Mouse (Mus musculus): ENCODE results near the gene Tbc1d20. TPM values are rescaled to one million over a fixed set of nuclear protein-coding genes. Genes with fewer than 3 reads are reported as not detected.

The Tbc1d20 gene
- polyA plus RNA-seq, 1 experiment: 44.7 TPM

DNA sequence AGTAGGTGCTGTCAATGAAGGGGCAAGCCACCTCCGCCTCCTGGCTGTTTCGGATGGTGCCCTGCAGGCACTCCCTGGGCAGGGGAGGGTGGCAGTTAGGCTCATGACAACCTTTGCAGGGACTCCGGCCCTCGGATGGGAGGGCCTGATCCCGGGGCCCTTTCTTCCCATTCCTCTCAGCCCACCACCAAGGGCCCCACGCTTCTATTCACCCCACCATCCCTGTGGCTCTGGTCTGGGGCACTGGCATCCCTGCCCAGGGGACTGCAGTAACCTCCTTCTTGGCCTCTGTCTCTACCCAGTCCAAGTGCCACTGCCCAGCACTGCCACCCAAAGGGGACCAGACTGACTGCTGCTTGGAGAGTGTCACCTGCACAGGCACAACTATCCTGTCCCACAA is 28.6 kb downstream of the Tbc1d20 start:
- Histone ChIP-seq H3K4me1 (ENCODE audit: control insufficient read depth, insufficient read depth, low read length) (no peaks in the 10 kb centered on the region), H3K27ac (ENCODE audit: insufficient read depth, low read length) (peak overlapping the region; percentile 21; the same call in 1 of the 2 replicates), H3K4me3 (ENCODE audit: insufficient read depth, low read length) (no peak overlapping the region)
- TF ChIP-seq POLR2A (IDR thresholded peaks at IDR 0.05; ENCODE audit: extremely low read depth, insufficient read depth, low read length): no peak
- TF ChIP-seq CTCF (IDR thresholded peaks at IDR 0.05; ENCODE audit: extremely low read depth, insufficient read depth, low read length): no peak

DNA sequence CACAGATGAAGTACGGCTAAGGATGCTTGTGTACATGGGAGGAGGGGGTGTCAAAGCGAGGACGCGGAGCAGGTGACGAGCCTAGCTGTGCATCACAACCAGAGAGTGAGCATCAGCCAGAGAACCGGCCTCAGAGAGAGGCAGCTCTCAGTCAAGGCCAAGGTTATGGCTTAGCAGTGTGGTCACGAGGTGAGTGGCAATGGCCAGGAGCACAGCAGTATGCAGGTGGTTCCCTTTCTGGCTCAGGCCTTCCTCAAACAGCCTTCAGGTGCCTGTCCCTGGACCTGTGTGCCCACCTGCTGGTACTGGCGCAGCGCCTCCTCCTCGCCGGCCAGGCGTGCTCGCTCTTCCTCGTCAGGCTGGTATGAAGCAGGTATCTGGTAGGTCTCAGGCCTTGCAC is 30.3 kb downstream of the Tbc1d20 start:
- TF ChIP-seq POLR2A (IDR thresholded peaks at IDR 0.05; ENCODE audit: extremely low read depth, insufficient read depth, low read length): no peak
- TF ChIP-seq CTCF (IDR thresholded peaks at IDR 0.05; ENCODE audit: extremely low read depth, insufficient read depth, low read length): no peak
- Histone ChIP-seq H3K4me3 (ENCODE audit: insufficient read depth, low read length) (no peak overlapping the region), H3K27ac (ENCODE audit: insufficient read depth, low read length) (no peak overlapping the region), H3K4me1 (ENCODE audit: control insufficient read depth, insufficient read depth, low read length) (no peaks in the 10 kb centered on the region)

DNA sequence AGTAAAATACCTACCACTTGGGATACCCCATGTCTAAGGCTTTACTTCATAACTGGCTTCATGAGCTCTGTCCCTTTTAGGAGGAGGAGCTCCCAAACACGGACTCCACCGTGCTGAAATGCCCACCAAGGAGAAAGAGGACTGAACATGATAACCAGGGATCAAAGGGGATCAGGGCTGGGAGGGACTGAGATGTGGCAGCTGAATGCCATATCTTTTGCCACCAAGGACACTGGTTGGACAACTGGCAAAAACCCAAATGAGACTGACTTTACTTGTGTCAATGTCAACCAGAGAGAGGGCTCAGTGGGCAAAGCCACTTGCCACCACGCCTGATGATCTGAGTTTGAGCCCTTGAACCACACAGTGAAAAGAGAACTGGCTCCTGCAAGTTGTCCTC is 31.2 kb downstream of the Tbc1d20 start:
- H3K4me3 ChIP-seq (ENCODE audit: insufficient read depth, low read length): no peak overlapping the region
- no peak overlapping the region for H3K27ac ChIP-seq (ENCODE audit: insufficient read depth, low read length)
- no peak for TF ChIP-seq CTCF (IDR thresholded peaks at IDR 0.05; ENCODE audit: extremely low read depth, insufficient read depth, low read length)
- no peak for TF ChIP-seq POLR2A (IDR thresholded peaks at IDR 0.05; ENCODE audit: extremely low read depth, insufficient read depth, low read length)
- no peaks in the 10 kb centered on the region for H3K4me1 ChIP-seq (ENCODE audit: control insufficient read depth, insufficient read depth, low read length)

DNA sequence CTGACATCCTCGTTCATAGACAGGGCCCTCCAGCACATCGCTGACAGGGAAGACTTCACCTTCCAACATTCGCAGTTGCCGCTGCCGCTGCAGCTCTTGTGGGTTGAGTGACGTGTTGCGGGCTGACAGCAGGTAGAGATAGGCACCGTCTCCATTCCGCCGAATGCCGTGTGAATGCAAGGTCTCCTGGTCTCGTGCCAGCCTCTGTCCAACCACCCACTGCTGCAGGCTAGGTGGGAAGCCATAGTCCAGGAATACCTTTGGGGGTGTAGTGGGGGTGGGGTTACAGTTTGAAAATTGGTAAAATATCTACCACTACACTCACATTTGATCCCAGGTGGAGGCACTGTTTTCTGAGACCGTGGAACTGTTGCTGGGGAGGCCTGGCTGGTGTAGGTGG is 32.5 kb downstream of the Tbc1d20 start:
- no peak for TF ChIP-seq CTCF (IDR thresholded peaks at IDR 0.05; ENCODE audit: extremely low read depth, insufficient read depth, low read length)
- TF ChIP-seq POLR2A (IDR thresholded peaks at IDR 0.05; ENCODE audit: extremely low read depth, insufficient read depth, low read length): no peak
- Histone ChIP-seq H3K4me3 (ENCODE audit: insufficient read depth, low read length) (no peak overlapping the region), H3K27ac (ENCODE audit: insufficient read depth, low read length) (no peak overlapping the region)

DNA sequence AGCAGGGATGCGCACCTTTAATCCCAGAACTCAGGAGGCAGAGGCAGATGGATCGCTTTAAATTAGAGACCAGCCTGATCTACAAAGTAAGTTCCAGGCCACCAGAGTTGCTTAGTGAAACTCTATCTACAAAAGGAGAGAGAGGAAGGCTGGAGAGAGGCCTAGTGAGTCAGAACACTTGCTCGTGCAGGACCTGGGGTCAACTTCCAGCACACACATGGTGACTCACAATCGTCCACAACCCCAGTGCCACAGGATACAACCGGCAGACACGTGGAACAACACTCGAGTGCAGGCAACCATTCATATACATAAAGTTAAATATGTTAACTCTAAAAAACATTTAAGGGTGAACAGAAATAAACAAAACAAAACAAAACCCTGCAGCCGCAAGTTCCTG is 33.0 kb downstream of the Tbc1d20 start:
- Histone ChIP-seq H3K4me3 (ENCODE audit: insufficient read depth, low read length) (no peak overlapping the region), H3K27ac (ENCODE audit: insufficient read depth, low read length) (no peak overlapping the region), H3K4me1 (ENCODE audit: control insufficient read depth, insufficient read depth, low read length) (peaks cover 2% of the 10 kb centered on the region; the same call in 1 of the 2 replicates)
- no peak for TF ChIP-seq CTCF (IDR thresholded peaks at IDR 0.05; ENCODE audit: extremely low read depth, insufficient read depth, low read length)
- TF ChIP-seq POLR2A (IDR thresholded peaks at IDR 0.05; ENCODE audit: extremely low read depth, insufficient read depth, low read length): no peak

More for the DNA sequence above, 32.5 kb downstream of the Tbc1d20 start:
- H3K4me1 ChIP-seq (ENCODE audit: control insufficient read depth, insufficient read depth, low read length): peaks cover 2% of the 10 kb centered on the region; the same call in 1 of the 2 replicates

DNA sequence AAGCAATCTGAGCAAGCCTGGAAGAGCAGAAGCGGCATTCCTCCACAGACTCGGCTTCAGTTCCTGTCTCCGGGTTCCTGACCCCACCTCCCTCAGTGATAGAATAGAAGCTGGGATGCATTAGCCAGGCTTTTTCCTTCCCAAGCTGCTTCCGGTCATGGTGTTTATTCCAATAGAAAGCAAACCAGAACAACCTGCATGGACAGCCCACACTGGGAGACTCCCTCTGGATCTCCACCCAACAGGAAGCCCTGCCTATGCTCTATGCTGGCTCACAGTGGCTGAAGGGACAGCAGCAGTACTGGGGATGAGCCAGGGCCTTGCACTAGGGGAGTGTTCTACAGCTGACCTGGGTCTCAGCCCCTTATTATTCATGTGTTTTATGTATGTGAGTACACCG is 34.4 kb downstream of the Tbc1d20 start:
- no peak overlapping the region for H3K4me3 ChIP-seq (ENCODE audit: insufficient read depth, low read length)
- peaks cover 2% of the 10 kb centered on the region; the same call in 1 of the 2 replicates for H3K4me1 ChIP-seq (ENCODE audit: control insufficient read depth, insufficient read depth, low read length)
- H3K27ac ChIP-seq (ENCODE audit: insufficient read depth, low read length): no peak overlapping the region
- TF ChIP-seq POLR2A (IDR thresholded peaks at IDR 0.05; ENCODE audit: extremely low read depth, insufficient read depth, low read length): no peak

DNA sequence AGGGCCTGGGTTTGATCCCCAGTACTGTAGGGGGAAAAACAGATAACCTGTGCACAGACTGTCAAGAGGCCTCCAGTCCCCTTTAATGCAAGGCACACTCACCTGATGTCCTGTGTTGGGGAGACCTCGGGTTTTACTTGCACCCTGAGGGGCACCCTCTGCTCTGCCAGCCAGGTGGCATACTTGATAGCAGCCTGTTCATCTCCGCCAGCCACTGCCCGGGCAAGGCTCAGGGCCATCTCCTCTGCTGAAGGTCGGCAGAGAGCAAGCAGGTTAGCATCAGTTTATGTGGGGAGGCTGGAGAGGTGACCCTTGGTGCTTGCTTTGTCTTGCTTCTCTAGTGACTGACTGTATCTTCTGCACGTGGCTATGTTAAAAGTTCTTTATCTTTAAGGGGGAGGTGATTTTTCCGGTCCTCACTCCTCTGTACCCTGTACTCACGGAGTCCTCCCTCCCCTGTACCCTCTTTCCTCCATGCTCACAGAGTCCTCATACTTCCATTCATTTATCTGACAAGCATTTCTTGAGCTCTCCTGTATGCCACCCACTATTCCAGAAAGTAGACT is 37.3 kb downstream of the Tbc1d20 start:
- Histone ChIP-seq H3K4me1 (ENCODE audit: control insufficient read depth, insufficient read depth, low read length) (peaks cover 2% of the 10 kb centered on the region; the same call in 1 of the 2 replicates), H3K27ac (ENCODE audit: insufficient read depth, low read length) (no peak overlapping the region), H3K4me3 (ENCODE audit: insufficient read depth, low read length) (0 out of 2 replicates have a peak overlapping the region, but pooled peaks have one; percentile 81)
- TF ChIP-seq CTCF (IDR thresholded peaks at IDR 0.05; ENCODE audit: extremely low read depth, insufficient read depth, low read length) (no peak), POLR2A (IDR thresholded peaks at IDR 0.05; ENCODE audit: extremely low read depth, insufficient read depth, low read length) (no peak)

DNA sequence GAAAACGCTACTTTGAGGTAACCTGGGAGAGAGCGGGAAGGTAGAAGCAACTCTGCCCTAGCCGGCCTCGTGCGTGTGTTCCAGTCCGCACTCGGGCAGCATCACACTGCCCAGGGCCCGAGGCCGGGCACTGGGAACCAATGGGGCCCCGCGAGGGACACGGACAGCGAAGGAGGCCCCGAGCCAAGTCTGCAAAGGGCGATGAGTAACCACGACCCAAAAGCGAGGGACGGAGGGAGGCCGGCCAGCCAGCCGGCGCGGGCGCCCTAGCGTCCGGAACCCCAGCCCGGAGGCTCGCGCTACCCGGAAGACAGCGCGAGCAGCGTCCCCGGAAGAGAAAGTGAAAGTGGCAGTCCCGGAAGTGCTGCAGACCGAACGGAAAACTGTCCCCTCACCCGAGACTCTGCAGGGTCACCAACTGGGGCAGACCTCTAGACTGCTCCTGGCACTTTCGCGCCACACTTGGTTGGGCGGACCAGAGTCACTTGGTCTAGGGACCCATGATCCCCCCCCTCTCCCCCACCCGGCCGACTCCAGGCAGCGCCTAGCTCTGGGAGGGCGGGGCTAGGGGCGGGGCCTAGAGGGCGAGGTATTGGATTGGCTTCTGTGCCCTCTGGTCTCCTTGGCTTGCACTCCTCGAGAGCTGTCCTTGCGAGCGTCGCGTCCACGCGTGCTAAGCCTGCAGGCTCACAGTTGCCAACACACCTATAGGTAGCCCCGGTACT is 38.6 kb downstream of the Tbc1d20 start, which contains the start of gene Rbck1:
Rbck1 (minus strand) TSS at position 553 of the 725 bp plus-strand sequence.
- H3K4me1 ChIP-seq (ENCODE audit: control insufficient read depth, insufficient read depth, low read length): peaks cover 2% of the 10 kb centered on the region; the same call in 1 of the 2 replicates
- peak within 1 kb of the TSS; percentile 55; the same call in 1 of the 2 replicates for H3K27ac ChIP-seq (ENCODE audit: insufficient read depth, low read length)
- peak within 1 kb of the TSS; percentile 81 for H3K4me3 ChIP-seq (ENCODE audit: insufficient read depth, low read length)
- TF ChIP-seq POLR2A (IDR thresholded peaks at IDR 0.05; ENCODE audit: extremely low read depth, insufficient read depth, low read length) (peak; percentile 81), CTCF (IDR thresholded peaks at IDR 0.05; ENCODE audit: extremely low read depth, insufficient read depth, low read length) (no peak)

DNA sequence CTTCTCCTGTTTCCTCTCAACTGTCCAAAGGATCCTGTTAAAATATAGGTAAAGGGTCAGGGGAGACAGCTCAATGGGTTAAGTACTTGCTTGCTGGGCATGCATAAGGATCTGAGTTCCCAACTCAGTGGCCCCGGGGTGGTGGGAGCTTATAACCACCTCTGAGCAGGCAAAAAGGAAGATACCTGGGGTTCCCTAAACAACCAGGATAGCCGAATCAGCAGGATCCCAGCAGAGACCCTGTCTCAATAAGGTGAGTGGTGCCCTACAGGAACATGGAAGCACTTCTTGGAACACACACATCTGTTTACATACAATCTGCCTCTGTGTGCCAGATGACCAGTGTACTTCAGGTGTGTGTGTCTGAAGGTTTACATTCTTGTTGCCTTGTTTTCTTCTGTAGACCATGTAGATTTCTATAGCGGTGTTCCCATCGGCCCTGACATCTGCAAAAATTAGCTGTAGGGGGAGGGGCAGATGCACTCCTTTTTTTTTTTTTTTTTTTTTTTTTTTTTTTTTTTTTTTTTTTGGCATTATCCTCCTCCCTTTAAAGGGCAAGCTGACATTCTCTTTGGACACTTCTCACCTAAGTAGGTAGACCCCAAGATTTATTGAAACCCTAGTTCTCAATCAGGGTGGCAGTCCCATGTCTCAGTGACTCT is 39.8 kb downstream of the Tbc1d20 start:
- H3K4me3 ChIP-seq (ENCODE audit: insufficient read depth, low read length): no peak overlapping the region
- no peak overlapping the region for H3K27ac ChIP-seq (ENCODE audit: insufficient read depth, low read length)
- TF ChIP-seq POLR2A (IDR thresholded peaks at IDR 0.05; ENCODE audit: extremely low read depth, insufficient read depth, low read length) (no peak), CTCF (IDR thresholded peaks at IDR 0.05; ENCODE audit: extremely low read depth, insufficient read depth, low read length) (no peak)
- peaks cover 2% of the 10 kb centered on the region; the same call in 1 of the 2 replicates for H3K4me1 ChIP-seq (ENCODE audit: control insufficient read depth, insufficient read depth, low read length)
